Mouse (Mus musculus) neural tube, embryonic 11.5 days (tissue): ENCODE data around the gene Arl6ip4. TPM values are rescaled to one million over a fixed set of nuclear protein-coding genes. Genes with fewer than 3 reads are reported as not detected.
A peak's percentile ranks its signal among the peaks of the same experiment; 100 is the strongest.

Source experiments
- ATAC-seq: fragments of 200-750 bp; cut with Nextera tagmentation; 2 replicates; pipeline ENCODE4 v1.8.0; 2017; ENCODE audit warnings: moderate number of reproducible peaks, mild to moderate bottlenecking, moderate TSS enrichment, moderate library complexity; ENCODE audit not compliant: insufficient read depth, low FRiP score, low TSS enrichment
- DNase-seq: peaks from one replicate; pipeline ENCODE4 v3.0.0-alpha.2; 2015; ENCODE audit warnings: low spot score
- H3K27ac ChIP-seq: fragments of 300-500 bp; sonication (generic); 2 replicates; pipeline ENCODE4 v1.5.1; 2014; ENCODE audit warnings: low read depth, mild to moderate bottlenecking, low read length
- H3K27me3 ChIP-seq: fragments of 300-500 bp; sonication (generic); 2 replicates; pipeline ENCODE4 v1.6.1; 2014; ENCODE audit warnings: mild to moderate bottlenecking, low read length, mixed read lengths; ENCODE audit not compliant: control insufficient read depth, insufficient read depth
- H3K36me3 ChIP-seq: fragments of 300-500 bp; sonication (generic); 2 replicates; pipeline ENCODE4 v1.6.1; 2014; ENCODE audit warnings: mild to moderate bottlenecking, low read length, moderate library complexity, mixed read lengths; ENCODE audit not compliant: control insufficient read depth, insufficient read depth
- H3K4me1 ChIP-seq: fragments of 300-500 bp; sonication (generic); 2 replicates; pipeline ENCODE4 v1.6.1; 2014; ENCODE audit warnings: low read length, mixed read lengths; ENCODE audit not compliant: control insufficient read depth, insufficient read depth
- H3K4me2 ChIP-seq: fragments of 300-500 bp; sonication (generic); 2 replicates; pipeline ENCODE4 v1.6.1; 2014; ENCODE audit warnings: low read depth, mild to moderate bottlenecking, moderate library complexity
- H3K4me3 ChIP-seq: fragments of 300-500 bp; sonication (generic); 2 replicates; pipeline ENCODE4 v1.5.1; 2014; ENCODE audit warnings: low read depth, low read length
- H3K9ac ChIP-seq: fragments of 300-500 bp; sonication (generic); 2 replicates; pipeline ENCODE4 v1.6.1; 2014; ENCODE audit warnings: mild to moderate bottlenecking, low read length
- H3K9me3 ChIP-seq: fragments of 300-500 bp; sonication (generic); 2 replicates; pipeline ENCODE4 v1.6.1; 2016; ENCODE audit warnings: low read length; ENCODE audit not compliant: control insufficient read depth
- WGBS: fragments of 180-500 bp; shearing (Covaris S2); extraction: QIAGEN DNeasy Blood & Tissue Kit; methylation state at CpG from one replicate; pipeline ENCODE4 v1.1.7; 2014; 5-methylcytosine and 5-hydroxymethylcytosine counted together
- polyA plus RNA-seq: library from polyadenylated mRNA; unstranded; fragments of >200 nt; fragmentation: Nextera tagmentation; extraction: Ambion mirVana; gene quantifications from 2 replicates; pipeline ENCODE4 v1.2.1, GENCODE M21; 2014

Arl6ip4 gene
- polyA plus RNA-seq, 1 experiment from 2014 or later = 84.7 TPM

- Histone ChIP-seq H3K4me2 (no peak overlapping the region), H3K4me1 (no peaks in the 10 kb centered on the region; the same call in 1 of the 2 replicates), H3K27ac (no peak overlapping the region), H3K36me3 (no peaks in the 10 kb centered on the region), H3K4me3 (no peak overlapping the region), H3K9ac (no peak overlapping the region), H3K9me3 (no peaks in the 10 kb centered on the region), H3K27me3 (no peaks in the 10 kb centered on the region)
- 59% methylated on average over 9 of the region's 9 CpGs for WGBS
- DNase-seq (peak; percentile 33), ATAC-seq (peak; percentile 27; the same call in 1 of the 2 replicates)
Measured at GRCm38 (mm10) chr5:124078794-124079416, 37.0 kb upstream of the Arl6ip4 start.

GRCm38 (mm10) chr5:124079880-124080279, 36.0 kb upstream of the Arl6ip4 start:
- H3K4me2 ChIP-seq = no peak overlapping the region
- H3K9ac ChIP-seq = no peak overlapping the region
- H3K27ac ChIP-seq = no peak overlapping the region
- H3K9me3 ChIP-seq = no peaks in the 10 kb centered on the region
- 97% methylated on average over 17 of the region's 17 CpGs for WGBS
- no peak overlapping the region for H3K4me3 ChIP-seq
- no peaks in the 10 kb centered on the region; the same call in 1 of the 2 replicates for H3K4me1 ChIP-seq
- no peaks in the 10 kb centered on the region for H3K36me3 ChIP-seq
- H3K27me3 ChIP-seq = no peaks in the 10 kb centered on the region
- DNase-seq = no peak
- no peak for ATAC-seq

GRCm38 (mm10) chr5:124082447-124082846, 33.4 kb upstream of the Arl6ip4 start:
- Histone ChIP-seq H3K27ac (no peak overlapping the region), H3K4me3 (no peak overlapping the region), H3K4me2 (no peak overlapping the region), H3K27me3 (no peaks in the 10 kb centered on the region), H3K9ac (no peak overlapping the region), H3K4me1 (no peaks in the 10 kb centered on the region; the same call in 1 of the 2 replicates), H3K36me3 (no peaks in the 10 kb centered on the region), H3K9me3 (no peaks in the 10 kb centered on the region)
- no peak for ATAC-seq
- WGBS = 88% methylated on average over 10 of the region's 10 CpGs
- no peak for DNase-seq

DNA sequence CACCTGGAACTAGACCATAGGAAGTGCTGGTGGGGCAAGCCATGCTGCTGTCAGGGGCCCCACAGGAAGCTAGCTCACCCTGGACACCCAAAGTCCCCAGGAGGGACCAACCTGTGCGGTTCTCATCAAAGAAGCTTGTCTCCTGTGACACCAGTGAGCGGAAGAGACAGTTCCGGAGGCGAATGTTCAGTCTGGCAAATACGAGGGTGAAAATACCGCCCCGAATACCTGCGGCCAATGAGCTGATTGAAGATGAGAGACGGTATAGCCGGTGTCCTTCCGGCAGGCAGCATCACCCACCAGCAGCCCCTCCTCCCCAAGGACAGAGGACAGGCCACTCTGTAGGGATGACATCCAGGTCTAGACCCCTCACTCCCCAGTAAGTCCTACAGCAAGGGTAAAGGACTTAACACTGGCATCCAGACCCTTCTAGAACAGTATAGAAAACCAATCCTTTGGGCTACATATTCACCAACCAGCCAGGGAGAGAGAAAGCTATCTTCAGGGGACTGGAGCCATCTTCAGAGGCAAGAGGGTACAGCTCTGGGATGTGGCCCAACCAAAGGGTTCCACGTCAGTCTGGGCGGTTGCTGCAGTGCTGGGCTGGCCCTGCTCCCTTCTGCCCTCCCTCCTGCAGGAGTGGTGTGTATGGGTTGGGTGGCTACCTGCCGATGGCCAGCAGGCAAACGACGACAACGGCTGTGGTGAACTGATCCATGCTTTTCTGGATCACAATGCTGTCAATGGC, 32.8 kb upstream of the Arl6ip4 start:
- no peak overlapping the region for H3K4me3 ChIP-seq

GRCm38 (mm10) chr5:124083850-124084587, 31.9 kb upstream of the Arl6ip4 start:
- 85% methylated on average over 14 of the region's 14 CpGs for WGBS
- Histone ChIP-seq H3K27ac (no peak overlapping the region), H3K4me1 (no peaks in the 10 kb centered on the region; the same call in 1 of the 2 replicates), H3K9me3 (no peaks in the 10 kb centered on the region), H3K36me3 (no peaks in the 10 kb centered on the region), H3K9ac (no peak overlapping the region; the same call in 1 of the 2 replicates), H3K4me2 (no peak overlapping the region), H3K27me3 (no peaks in the 10 kb centered on the region), H3K4me3 (no peak overlapping the region)
- DNase-seq (no peak), ATAC-seq (no peak)

More for the DNA sequence above, 32.8 kb upstream of the Arl6ip4 start:
- DNase-seq (no peak), ATAC-seq (no peak)
- H3K27me3 ChIP-seq = no peaks in the 10 kb centered on the region
- no peaks in the 10 kb centered on the region; the same call in 1 of the 2 replicates for H3K4me1 ChIP-seq
- H3K9ac ChIP-seq = peak overlapping the region; percentile 18; the same call in 1 of the 2 replicates
- no peak overlapping the region for H3K4me2 ChIP-seq
- H3K36me3 ChIP-seq = no peaks in the 10 kb centered on the region
- H3K9me3 ChIP-seq = no peaks in the 10 kb centered on the region
- 89% methylated on average over 17 of the region's 17 CpGs for WGBS
- H3K27ac ChIP-seq = no peak overlapping the region

DNA sequence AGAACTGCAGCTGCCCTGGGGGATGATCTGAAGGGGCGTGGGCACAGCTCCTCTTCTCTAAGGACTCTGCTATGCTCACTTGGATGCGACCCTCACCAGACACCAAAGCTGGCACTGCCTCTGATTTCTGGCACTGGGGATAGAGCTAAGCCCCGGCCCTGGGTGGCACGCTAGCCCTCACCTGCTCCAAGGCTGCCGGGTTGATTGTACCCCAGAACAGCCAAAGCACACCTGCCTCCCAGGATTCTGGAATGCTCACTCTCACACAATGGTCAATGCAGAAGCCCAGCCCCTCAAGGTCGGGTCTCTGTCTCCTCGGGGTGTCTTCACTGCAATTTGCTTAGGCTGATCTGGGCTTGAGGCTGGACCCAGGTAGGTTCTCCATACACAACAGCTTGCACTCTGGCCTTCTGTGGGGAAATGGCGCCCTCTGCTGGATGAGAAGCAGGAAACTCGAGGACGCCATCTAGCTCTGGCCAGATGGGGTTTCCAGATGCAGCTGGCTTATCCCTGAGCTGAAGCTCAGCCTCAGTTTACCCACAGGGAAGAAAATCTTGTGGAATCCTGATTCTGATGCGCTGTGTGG, 31.2 kb upstream of the Arl6ip4 start:
- no peak overlapping the region for H3K4me2 ChIP-seq
- H3K9me3 ChIP-seq = no peaks in the 10 kb centered on the region
- H3K4me1 ChIP-seq = no peaks in the 10 kb centered on the region
- ATAC-seq = peak; percentile 53; the same call in 1 of the 2 replicates
- no peak overlapping the region for H3K4me3 ChIP-seq
- no peak overlapping the region for H3K27ac ChIP-seq
- peak; percentile 82 for DNase-seq
- no peak overlapping the region for H3K9ac ChIP-seq
- WGBS = 41% methylated on average over 11 of the region's 11 CpGs
- H3K36me3 ChIP-seq = no peaks in the 10 kb centered on the region
- no peaks in the 10 kb centered on the region for H3K27me3 ChIP-seq

GRCm38 (mm10) chr5:124085513-124085912, 30.4 kb upstream of the Arl6ip4 start:
- no peak for DNase-seq
- Histone ChIP-seq H3K4me1 (no peaks in the 10 kb centered on the region), H3K27ac (no peak overlapping the region), H3K9ac (no peak overlapping the region), H3K9me3 (no peaks in the 10 kb centered on the region), H3K36me3 (no peaks in the 10 kb centered on the region), H3K4me3 (no peak overlapping the region), H3K27me3 (no peaks in the 10 kb centered on the region), H3K4me2 (no peak overlapping the region)
- ATAC-seq = no peak
- 81% methylated on average over 3 of the region's 3 CpGs for whole genome bisulfite sequencing

GRCm38 (mm10) chr5:124086876-124087275, 29.0 kb upstream of the Arl6ip4 start:
- H3K4me2 ChIP-seq = no peak overlapping the region
- 79% methylated on average over 4 of the region's 4 CpGs for WGBS
- H3K27me3 ChIP-seq = no peaks in the 10 kb centered on the region
- ATAC-seq = no peak
- no peak overlapping the region for H3K4me3 ChIP-seq
- H3K4me1 ChIP-seq = no peaks in the 10 kb centered on the region
- H3K9ac ChIP-seq = no peak overlapping the region
- H3K36me3 ChIP-seq = no peaks in the 10 kb centered on the region
- no peak for DNase-seq
- H3K9me3 ChIP-seq = no peaks in the 10 kb centered on the region
- H3K27ac ChIP-seq = no peak overlapping the region
